Mouse (Mus musculus) megakaryocyte, embryonic 14.5 days (primary cell): ENCODE data around the gene Tcf12.

Experiments used
- FLI1 ChIP-seq: IDR thresholded peaks from 2 replicates; pipeline ENCODE4 v1.6.1; 2012; ENCODE audit warnings: low read length, inconsistent platforms, mixed read lengths
- GATA1 ChIP-seq: IDR thresholded peaks from 3 replicates; pipeline ENCODE4 v1.6.1; 2012; ENCODE audit warnings: mixed read lengths, low read length, inconsistent platforms, borderline replicate concordance

DNA sequence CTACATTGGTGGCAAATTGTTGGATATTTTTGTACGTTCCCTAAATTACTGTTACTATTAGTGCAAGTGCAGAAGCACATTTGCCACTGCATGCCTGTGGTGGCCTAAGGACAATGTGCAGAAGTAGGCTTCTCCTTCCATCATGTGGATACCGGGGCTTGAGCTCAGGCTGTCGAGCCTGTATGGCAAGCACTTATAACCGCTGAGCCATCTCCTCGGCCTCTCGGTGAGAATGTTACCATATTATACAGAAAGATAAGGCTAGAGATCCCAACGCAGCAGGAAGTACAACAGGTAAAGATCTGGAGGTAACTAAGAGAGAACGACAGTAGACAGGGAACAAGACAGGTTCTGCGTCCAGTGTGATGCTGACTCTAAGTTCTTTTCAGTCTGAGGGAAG, 263.8 kb downstream of the Tcf12 start:
- TF ChIP-seq GATA1 (no peak), FLI1 (no peak)
